ENCODE assay signal across 22 mouse cellular contexts in the genomic region with DNA sequence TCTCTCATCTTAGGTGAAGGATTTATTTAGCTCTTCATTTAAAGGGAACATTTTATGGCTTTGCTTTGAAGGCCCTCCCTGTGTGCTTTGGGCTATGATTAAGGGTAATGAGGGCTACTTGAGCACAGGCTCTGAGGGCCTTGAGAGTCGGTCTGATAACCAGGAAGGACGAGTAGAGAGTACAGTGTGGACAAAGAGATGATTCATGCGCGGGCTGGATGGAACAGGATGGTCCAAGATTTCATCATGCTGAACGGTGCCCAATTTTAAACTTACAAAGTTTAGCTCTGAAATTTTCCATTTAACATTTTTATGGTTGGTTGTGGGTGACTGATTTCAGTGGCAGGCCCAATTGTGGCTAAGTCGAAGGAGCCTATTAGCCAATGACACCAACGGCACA. TPM values are rescaled to one million over a fixed set of nuclear protein-coding genes. Genes with fewer than 3 reads are reported as not detected.
DNase-seq lines count a peak whose midpoint lies in the region; TF ChIP-seq lines count a peak whose summit lies in the region.
"Had no signal": no experiment of that assay in that cellular context is flagged by ENCODE, and none has a peak within 500 bp of the region (broad histone marks: within the 10 kb centered on the region; RNA-seq: fewer than 3 reads in every experiment).

No protein-coding gene starts in this region.

- peak overlapping the region; percentile 68 for H3K27ac ChIP-seq in testis, adult 2 months (ENCODE audit: control insufficient read depth, insufficient read depth, low read depth, low read length)
- H3K27ac ChIP-seq: embryonic facial prominence, embryonic 12.5 days; forebrain, embryonic 15.5 days; gastrocnemius, adult 2 months; heart, embryonic 10.5 days; hindbrain, embryonic 12.5 days; hindbrain, postnatal 0 days had no signal

- peak; percentile 86 to 90 for DNase-seq in adrenal gland, adult (ENCODE audit: inconsistent age in 2 of 2, low spot score in 1 of 2)
- DNase-seq in adrenal gland, postnatal 4 days (ENCODE audit: low spot score in 2 of 2): no peak
- DNase-seq in testis, postnatal 10 days (ENCODE audit: low spot score): no peak
- peak; percentile 26 for DNase-seq in adrenal gland, postnatal 25 days
- DNase-seq in cerebellum, adult 8-10 months: no peak
- no peak for DNase-seq in left cerebral cortex, adult 9 months (ENCODE audit: low spot score in 2 of 2)
- DNase-seq in cerebellum, adult 18-20 months: no peak
- DNase-seq: cerebellum, adult 2 months; cerebellum, postnatal 14 days; gastrocnemius, adult 2 months; gastrocnemius, postnatal 25 days; heart, postnatal 10 days; heart, postnatal 4 days; kidney, adult 11 months had no signal

- no peak overlapping the region for H3K4me3 ChIP-seq in testis, adult 2 months (ENCODE audit: control insufficient read depth, low read depth, low read length)
- H3K4me3 ChIP-seq: embryonic facial prominence, embryonic 12.5 days; forebrain, embryonic 15.5 days; gastrocnemius, adult 2 months; heart, embryonic 10.5 days; hindbrain, embryonic 12.5 days had no signal

- H3K27me3 ChIP-seq in testis, adult 2 months (ENCODE audit: control insufficient read depth, insufficient read depth, low read length): no peaks in the 10 kb centered on the region
- H3K27me3 ChIP-seq: Patski had no signal

- TF ChIP-seq POLR2A in testis, adult 2 months (IDR thresholded peaks at IDR 0.05; ENCODE audit: control insufficient read depth, low read depth, low read length): no peak

- H3K4me1 ChIP-seq in testis, adult 2 months (ENCODE audit: control insufficient read depth, insufficient read depth, low read length): peaks cover 2% of the 10 kb centered on the region; the same call in 1 of the 2 replicates
- H3K4me1 ChIP-seq: embryonic facial prominence, embryonic 12.5 days; forebrain, embryonic 15.5 days; hindbrain, embryonic 12.5 days had no signal

- H3K36me3 ChIP-seq in testis, adult 2 months (ENCODE audit: control insufficient read depth, insufficient read depth, low read length): no peaks in the 10 kb centered on the region
- H3K36me3 ChIP-seq: embryonic facial prominence, embryonic 12.5 days; forebrain, embryonic 15.5 days; heart, embryonic 10.5 days; hindbrain, embryonic 12.5 days had no signal

- no peak for TF ChIP-seq CTCF in testis, adult 2 months (IDR thresholded peaks at IDR 0.05; ENCODE audit: control insufficient read depth, insufficient read depth, insufficient replicate concordance, low read depth, low read length)

RNA-seq across cellular contexts. Expression of a gene that starts 5.4 kb away (rescaled TPM):
- total RNA-seq in adrenal gland, postnatal 4 days (2021): 10 to 100 TPM; 68.3 to 68.7 TPM
- 21.3 and 25.0 TPM in 2 replicates for polyA plus RNA-seq in testis, adult 2 months (2012; rRNA removed)
- total RNA-seq in adrenal gland, postnatal 25 days (2021): 69.1 and 74.9 TPM in 2 replicates
- total RNA-seq: gastrocnemius, adult 2 months; granulocyte monocyte progenitor cell, adult 5-6 weeks had no signal

RNA-seq across cellular contexts. Expression of a gene that starts 34.4 kb away (rescaled TPM):
- total RNA-seq in adrenal gland, postnatal 4 days (2021): 10 to 100 TPM; 52.5 to 53.2 TPM
- 3.6 and 4.2 TPM in 2 replicates for polyA plus RNA-seq in testis, adult 2 months (2012; rRNA removed)
- 48.5 and 61.5 TPM in 2 replicates for total RNA-seq in adrenal gland, postnatal 25 days (2021)

RNA-seq across cellular contexts. Expression of a gene that starts 34.6 kb away (rescaled TPM):
- 10 to 100 TPM; 49.0 to 49.7 TPM for total RNA-seq in adrenal gland, postnatal 4 days (2021)
- 10.1 and 12.1 TPM in 2 replicates for polyA plus RNA-seq in testis, adult 2 months (2012; rRNA removed)
- 26.5 and 28.1 TPM in 2 replicates for total RNA-seq in adrenal gland, postnatal 25 days (2021)

Comparison
In these comparisons a context has a peak if more than half of its experiments do, and no peak if none do; other contexts are left out.
1. DNase-seq: peak in adrenal gland, adult (2 of 2) and adrenal gland, postnatal 25 days (single experiment); none in adrenal gland, postnatal 4 days (0 of 2), testis, postnatal 10 days (single experiment), cerebellum, adult 8-10 months (single experiment), left cerebral cortex, adult 9 months (0 of 2) and cerebellum, adult 18-20 months (0 of 2).